ENCODE assay signal across 20 mouse cellular contexts in genomic region chr3:133218501-133218900, GRCm38 (mm10). TPM values are rescaled to one million over a fixed set of nuclear protein-coding genes. Genes with fewer than 3 reads are reported as not detected.
"Had no signal": no experiment of that assay in that cellular context is flagged by ENCODE, and none has a peak within 500 bp of the region (broad histone marks: within the 10 kb centered on the region; RNA-seq: fewer than 3 reads in every experiment).

No protein-coding gene starts in this region.

- H3K9me3 ChIP-seq: limb, embryonic 15.5 days; liver, embryonic 12.5 days; midbrain, embryonic 10.5 days; neural tube, embryonic 13.5 days; stomach, embryonic 15.5 days had no signal

- H3K36me3 ChIP-seq: limb, embryonic 15.5 days; liver, embryonic 12.5 days; midbrain, embryonic 10.5 days; neural tube, embryonic 13.5 days; stomach, embryonic 15.5 days had no signal

- H3K27ac ChIP-seq: limb, embryonic 15.5 days; liver, embryonic 12.5 days; midbrain, embryonic 10.5 days; neural tube, embryonic 13.5 days; stomach, embryonic 15.5 days had no signal

- ATAC-seq: liver, embryonic 12.5 days had no signal

- H3K27me3 ChIP-seq: limb, embryonic 15.5 days; liver, embryonic 12.5 days; neural tube, embryonic 13.5 days; stomach, embryonic 15.5 days had no signal

- DNase-seq: kidney, postnatal 36 days; layer of hippocampus, adult 9-11 months; layer of hippocampus, postnatal 36 days; lung, embryonic 14.5 days; lung, postnatal 10 days; lung, postnatal 4 days; midbrain, embryonic 14.5 days; retina, postnatal 1 day; thymus, adult 2 months; thymus, postnatal 36 days had no signal

- H3K9ac ChIP-seq: limb, embryonic 15.5 days; liver, embryonic 12.5 days; lung, embryonic 14.5 days; neural tube, embryonic 13.5 days; stomach, embryonic 15.5 days had no signal

- H3K4me1 ChIP-seq: limb, embryonic 15.5 days; liver, embryonic 12.5 days; midbrain, embryonic 10.5 days; neural tube, embryonic 13.5 days; stomach, embryonic 15.5 days had no signal

- H3K4me3 ChIP-seq: limb, embryonic 15.5 days; liver, embryonic 12.5 days; midbrain, embryonic 10.5 days; neural tube, embryonic 13.5 days; stomach, embryonic 15.5 days had no signal

- H3K4me2 ChIP-seq: limb, embryonic 15.5 days; liver, embryonic 12.5 days; lung, embryonic 14.5 days; neural tube, embryonic 13.5 days; stomach, embryonic 15.5 days had no signal

RNA-seq across cellular contexts. Expression of gene Arhgef38, which starts 16.2 kb away (rescaled TPM):
- total RNA-seq: layer of hippocampus, adult 18-20 months; layer of hippocampus, postnatal 36 days; megakaryocyte, adult 5-6 weeks had no signal
- polyA plus RNA-seq: limb, embryonic 11.5 days; limb, embryonic 15.5 days; liver, embryonic 12.5 days; midbrain, embryonic 10.5 days; neural tube, embryonic 13.5 days; spleen, adult 2 months; testis, adult 2 months had no signal
